Mouse (Mus musculus): Measurements from ENCODE around the gene Snx25.

GRCm38 (mm10) chr8:46142498-46143081 lies 9.4 kb downstream of the Snx25 start:
- no peak for TF ChIP-seq CTCF (IDR thresholded peaks at IDR 0.05; ENCODE audit: low read depth)
- TF ChIP-seq EP300 (IDR thresholded peaks at IDR 0.05; ENCODE audit: low read depth) = no peak
